In genomic region chr14:33500631-33501030, GRCm38 (mm10) we compare ENCODE assay signal across 12 mouse cellular contexts. TPM values are rescaled to one million over a fixed set of nuclear protein-coding genes. Genes with fewer than 3 reads are reported as not detected.
A peak's percentile ranks its signal among the peaks of the same experiment; 100 is the strongest.
DNase-seq lines count a peak whose midpoint lies in the region; ATAC-seq lines count a peak whose summit lies in the region.
"Had no signal": no experiment of that assay in that cellular context is flagged by ENCODE, and none has a peak within 500 bp of the region (broad histone marks: within the 10 kb centered on the region; RNA-seq: fewer than 3 reads in every experiment).

No protein-coding gene starts in this region.

- H3K4me1 ChIP-seq in midbrain, embryonic 14.5 days (ENCODE audit: control insufficient read depth, insufficient read depth, low read length): no peaks in the 10 kb centered on the region
- H3K4me1 ChIP-seq: midbrain, embryonic 12.5 days had no signal

- H3K27ac ChIP-seq in midbrain, embryonic 14.5 days (replicated peaks; ENCODE audit: low read depth, low read length): no peak overlapping the region
- H3K27ac ChIP-seq: midbrain, embryonic 12.5 days had no signal

- WGBS in midbrain, embryonic 14.5 days: 84% methylated on average over 10 of the region's 10 CpGs

- H3K4me3 ChIP-seq in midbrain, embryonic 14.5 days (replicated peaks; ENCODE audit: low read depth, low read length): no peak overlapping the region
- H3K4me3 ChIP-seq: midbrain, embryonic 12.5 days had no signal

- ATAC-seq in midbrain, embryonic 14.5 days (ENCODE audit: low FRiP score, low TSS enrichment): no peak
- ATAC-seq in megakaryocyte-erythroid progenitor cell, adult 5-6 weeks (replicated peaks; ENCODE audit: low FRiP score, low TSS enrichment, poor library complexity, severe bottlenecking): no peak

- no peaks in the 10 kb centered on the region for H3K9me3 ChIP-seq in midbrain, embryonic 14.5 days (ENCODE audit: control insufficient read depth, low read length)
- H3K9me3 ChIP-seq: midbrain, embryonic 12.5 days had no signal

- no peak overlapping the region for H3K9ac ChIP-seq in midbrain, embryonic 14.5 days (replicated peaks; ENCODE audit: low read length)
- H3K9ac ChIP-seq: midbrain, embryonic 12.5 days had no signal

- no peak overlapping the region for H3K4me2 ChIP-seq in midbrain, embryonic 14.5 days (ENCODE audit: low read length)
- H3K4me2 ChIP-seq: midbrain, embryonic 12.5 days had no signal

- H3K36me3 ChIP-seq in midbrain, embryonic 14.5 days (ENCODE audit: control insufficient read depth, insufficient read depth, low read length): no peaks in the 10 kb centered on the region
- H3K36me3 ChIP-seq: midbrain, embryonic 12.5 days had no signal

- no peaks in the 10 kb centered on the region for H3K27me3 ChIP-seq in midbrain, embryonic 14.5 days (ENCODE audit: control insufficient read depth, insufficient read depth, low read length)
- H3K27me3 ChIP-seq: midbrain, embryonic 12.5 days had no signal

- DNase-seq in kidney, postnatal 10 days: peak; percentile 43
- no peak for DNase-seq in kidney, adult 9 months
- peak; percentile 72 for DNase-seq in brain, adult 2 months (ENCODE audit: low read depth, low spot score)
- DNase-seq in gastrocnemius, postnatal 25 days: peak; percentile 61
- DNase-seq in lung, postnatal 10 days: peak; percentile 64
- no peak for DNase-seq in midbrain, embryonic 14.5 days
- no peak for DNase-seq in urinary bladder, postnatal 4 days (ENCODE audit: low spot score in 2 of 2)
- DNase-seq: thymus, adult 18-20 months had no signal

RNA-seq across cellular contexts. Expression of gene Frmpd2, which starts 29.1 kb away (rescaled TPM):
- not detected for total RNA-seq in gastrocnemius, postnatal 25 days (2021)
- 0.04 and 0.39 TPM in 2 replicates for polyA plus RNA-seq in midbrain, embryonic 14.5 days (2014; fragmentation: Nextera tagmentation; extraction: Ambion mirVana)
- total RNA-seq in megakaryocyte-erythroid progenitor cell, adult 5-6 weeks (2014; fragmentation: Nextera tagmentation): not detected in 2 replicates
- not detected in 2 replicates for total RNA-seq in megakaryocyte-erythroid progenitor cell, adult 5-6 weeks (2017)
- total RNA-seq: liver, adult 2 months had no signal
- polyA plus RNA-seq: heart, embryonic 14.5 days; liver, adult 2 months; midbrain, embryonic 12.5 days had no signal

RNA-seq across cellular contexts. Expression of gene Mapk8, which starts 53.7 kb away (rescaled TPM):
- 10 to 100 TPM; 26.4 to 27.6 TPM for total RNA-seq in gastrocnemius, postnatal 25 days (2021)
- 48.7 and 50.5 TPM in 2 replicates for polyA plus RNA-seq in midbrain, embryonic 14.5 days (2014; fragmentation: Nextera tagmentation; extraction: Ambion mirVana)
- total RNA-seq in megakaryocyte-erythroid progenitor cell, adult 5-6 weeks (2014; fragmentation: Nextera tagmentation): 20.9 and 27.2 TPM in 2 replicates
- 48.4 and 53.9 TPM in 2 replicates for total RNA-seq in megakaryocyte-erythroid progenitor cell, adult 5-6 weeks (2017)

Comparison
In these comparisons a context has a peak if more than half of its experiments do, and no peak if none do; other contexts are left out.
1. DNase-seq: peak in kidney, postnatal 10 days (single experiment), brain, adult 2 months (single experiment), gastrocnemius, postnatal 25 days (single experiment) and lung, postnatal 10 days (single experiment); none in kidney, adult 9 months (single experiment), midbrain, embryonic 14.5 days (single experiment) and urinary bladder, postnatal 4 days (0 of 2).